ENCODE assay signal across 24 mouse cellular contexts in the genomic region with DNA sequence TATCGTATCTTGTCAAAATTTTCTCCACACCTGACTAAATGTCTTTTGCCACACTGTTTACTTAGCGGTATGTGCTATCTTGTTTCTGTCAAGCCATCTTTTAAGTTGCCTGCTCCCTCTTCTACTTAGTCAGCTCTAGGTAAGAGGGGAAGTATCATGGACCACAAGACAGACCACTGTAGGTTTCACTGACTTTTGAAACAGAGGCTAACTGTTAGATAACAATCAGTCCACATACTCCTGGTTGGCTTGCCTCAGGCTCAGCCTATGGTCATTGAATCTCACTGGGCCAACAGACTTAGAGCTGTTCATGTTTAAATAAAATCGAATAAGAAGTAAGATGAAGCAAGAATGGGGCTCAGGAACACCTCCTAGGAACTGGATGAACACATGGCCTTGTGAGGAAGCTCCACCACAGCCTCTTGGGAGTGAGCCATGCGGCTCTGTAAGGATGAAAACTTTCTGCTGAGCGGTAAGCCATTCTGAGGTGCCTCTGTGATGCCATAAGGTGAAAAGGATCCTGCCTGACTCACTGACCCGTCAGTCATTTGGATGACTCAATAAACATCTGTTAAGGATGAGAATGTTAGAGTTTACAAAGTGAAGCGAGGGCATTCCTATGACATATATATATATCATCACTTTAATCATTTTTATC. TPM values are rescaled to one million over a fixed set of nuclear protein-coding genes. Genes with fewer than 3 reads are reported as not detected.
DNase-seq lines count a peak whose midpoint lies in the region; ATAC-seq lines count a peak whose summit lies in the region.
"Had no signal": no experiment of that assay in that cellular context is flagged by ENCODE, and none has a peak within 500 bp of the region (broad histone marks: within the 10 kb centered on the region; RNA-seq: fewer than 3 reads in every experiment).

No protein-coding gene starts in this region.

- ATAC-seq in common myeloid progenitor, adult 5-6 weeks (replicated peaks; ENCODE audit: low read depth, poor library complexity, severe bottlenecking) = peak; percentile 72
- peak; percentile 62 for ATAC-seq in megakaryocyte, adult 5-6 weeks (ENCODE audit: poor library complexity, severe bottlenecking)
- ATAC-seq: activated CD4-positive, CD25-positive, alpha-beta regulatory T cell, adult 4 months; forebrain, embryonic 15.5 days; intestine, postnatal 0 days had no signal

- DNase-seq in 3134 (ENCODE audit: extremely low read depth, insufficient read length, low spot score) = peak; percentile 10
- peak; percentile 62 for DNase-seq in 416B (ENCODE audit: low read depth)
- DNase-seq in adrenal gland, adult 8-10 months = no peak
- DNase-seq in right cerebral cortex, postnatal 14 days = no peak
- DNase-seq in layer of hippocampus, adult 11-12 months (ENCODE audit: low spot score) = no peak
- DNase-seq: adrenal gland, postnatal 10 days; adrenal gland, postnatal 36 days; B cell, adult 2 months; cerebellum, adult 18-20 months; cerebellum, adult 9-10 months; cerebellum, postnatal 14 days; embryo, embryonic 11 days; gastrocnemius, postnatal 14 days; heart, adult 18-20 months; heart, postnatal 14 days; heart, postnatal 4 days had no signal

RNA-seq across cellular contexts. Expression of gene Spata4, which starts 34.8 kb away (rescaled TPM):
- total RNA-seq in common myeloid progenitor, adult 5-6 weeks (2017) = not detected in 2 replicates
- 0.22 TPM in 1 of 2 replicates, not detected in the other for total RNA-seq in megakaryocyte, adult 5-6 weeks (2015)
- not detected in 2 replicates for total RNA-seq in megakaryocyte, adult 5-6 weeks (2017)
- total RNA-seq in adrenal gland, adult 8-10 months (2022) = under 1 TPM; 0.38 to 0.70 (median 0.60) TPM
- total RNA-seq: adrenal gland, postnatal 10 days; CH12.LX; G1E; gastrocnemius, postnatal 14 days; gastrocnemius, postnatal 4 days; heart, adult 18-20 months; heart, postnatal 14 days had no signal

RNA-seq across cellular contexts. Expression of gene Spcs3, which starts 35.9 kb away (rescaled TPM):
- total RNA-seq in common myeloid progenitor, adult 5-6 weeks (2017) = 123 and 128 TPM in 2 replicates
- total RNA-seq in megakaryocyte, adult 5-6 weeks (2015) = 117 and 126 TPM in 2 replicates
- 86.8 and 99.4 TPM in 2 replicates for total RNA-seq in megakaryocyte, adult 5-6 weeks (2017)
- total RNA-seq in adrenal gland, adult 8-10 months (2022) = 10 to 100 TPM; 48.9 to 61.3 (median 52.3) TPM

RNA-seq across cellular contexts. Expression of gene Asb5, which starts 36.4 kb away (rescaled TPM):
- not detected in 2 replicates for total RNA-seq in common myeloid progenitor, adult 5-6 weeks (2017)
- 0.16 TPM in 1 of 2 replicates, not detected in the other for total RNA-seq in megakaryocyte, adult 5-6 weeks (2015)
- total RNA-seq in megakaryocyte, adult 5-6 weeks (2017) = not detected in 2 replicates
- total RNA-seq in adrenal gland, adult 8-10 months (2022) = under 1 TPM in 3 of 4 experiments, not detected in 1; 0.35 to 0.91 (median 0.48) TPM
- total RNA-seq: CH12.LX had no signal

Comparison
In these comparisons a context has a peak if more than half of its experiments do, and no peak if none do; other contexts are left out.
1. DNase-seq: peak in 3134 (single experiment) and 416B (single experiment); none in adrenal gland, adult 8-10 months (single experiment), right cerebral cortex, postnatal 14 days (single experiment) and layer of hippocampus, adult 11-12 months (single experiment).